Mouse (Mus musculus) fibroblast of lung, adult 2 months (primary cell): Measurements from ENCODE around the gene Gtf2f2.
A peak's percentile ranks its signal among the peaks of the same experiment; 100 is the strongest.

Experiments used
- DNase-seq: peaks from one replicate; pipeline ENCODE4 v3.0.0-alpha.2; 2011; ENCODE audit warnings: low read depth

Gene Gtf2f2

GRCm38 (mm10) chr14:76010102-76011061 lies at the start of gene Gtf2f2:
Gene Gtf2f2, minus strand, starts transcription at chr14:76010865.
- peak; percentile 95 for DNase-seq

- DNase-seq, result peak; percentile 94
Measured at GRCm38 (mm10) chr14:76059441-76059840, 48.8 kb upstream of the Gtf2f2 start.

- no peak for DNase-seq
Measured at GRCm38 (mm10) chr14:76053726-76054125, 43.1 kb upstream of the Gtf2f2 start.

- peak; percentile 53 for DNase-seq
Measured at GRCm38 (mm10) chr14:76051966-76052365, 41.3 kb upstream of the Gtf2f2 start.

GRCm38 (mm10) chr14:76045767-76046166 lies 35.1 kb upstream of the Gtf2f2 start:
- no peak for DNase-seq

- DNase-seq, result no peak
Measured at GRCm38 (mm10) chr14:76044164-76044557, 33.5 kb upstream of the Gtf2f2 start.

- DNase-seq, result no peak
Measured at GRCm38 (mm10) chr14:76043251-76044163, 32.8 kb upstream of the Gtf2f2 start.

GRCm38 (mm10) chr14:76033221-76033637 lies 22.6 kb upstream of the Gtf2f2 start:
- DNase-seq, result no peak

GRCm38 (mm10) chr14:76032671-76033136 lies 22.0 kb upstream of the Gtf2f2 start:
- no peak for DNase-seq

GRCm38 (mm10) chr14:76031117-76031842 lies 20.6 kb upstream of the Gtf2f2 start:
- DNase-seq, result peak; percentile 46

- no peak for DNase-seq
Measured at GRCm38 (mm10) chr14:76024641-76025040, 14.0 kb upstream of the Gtf2f2 start.

GRCm38 (mm10) chr14:76020927-76021719 lies 10.5 kb upstream of the Gtf2f2 start:
- DNase-seq, result no peak

GRCm38 (mm10) chr14:76020259-76020785 lies 9.7 kb upstream of the Gtf2f2 start:
- DNase-seq, result no peak

GRCm38 (mm10) chr14:76017785-76018490 lies 7.3 kb upstream of the Gtf2f2 start:
- DNase-seq, result no peak

- no peak for DNase-seq
Measured at GRCm38 (mm10) chr14:76014331-76014730, 3.7 kb upstream of the Gtf2f2 start.

GRCm38 (mm10) chr14:76011062-76011457 lies 395 bp upstream of the Gtf2f2 start:
- DNase-seq, result no peak

GRCm38 (mm10) chr14:76009185-76009584 lies 1.5 kb downstream of the Gtf2f2 start:
- DNase-seq, result no peak

- DNase-seq, result no peak
Measured at GRCm38 (mm10) chr14:76008174-76008573, 2.5 kb downstream of the Gtf2f2 start.

GRCm38 (mm10) chr14:76005011-76005410 lies 5.7 kb downstream of the Gtf2f2 start:
- no peak for DNase-seq

- DNase-seq, result no peak
Measured at GRCm38 (mm10) chr14:76001781-76002180, 8.9 kb downstream of the Gtf2f2 start.
